Mouse (Mus musculus): Measurements from ENCODE around the gene Irf5.

- TF ChIP-seq CTCF (IDR thresholded peaks at IDR 0.05; ENCODE audit: low read depth), result no peak
- no peak for TF ChIP-seq EP300 (IDR thresholded peaks at IDR 0.05; ENCODE audit: low read depth)
Observed at GRCm38 (mm10) chr6:29530050-29530449, 3.6 kb downstream of the Irf5 start.
